Mouse (Mus musculus) thymus, adult 2 months (tissue): Measurements from ENCODE around the gene Dusp11.

ENCODE experiments used
- CTCF ChIP-seq: fragments of 200-500 bp; IDR thresholded peaks from 2 replicates; pipeline ENCODE4 v1.5.1; 2012; ENCODE audit warnings: mild to moderate bottlenecking, control low read depth, low read length, moderate library complexity, borderline replicate concordance; ENCODE audit not compliant: control insufficient read depth, poor library complexity, insufficient read depth; ENCODE audit errors: extremely low read depth
- POLR2A ChIP-seq: fragments of 200-500 bp; IDR thresholded peaks from 2 replicates; pipeline ENCODE4 v1.6.1; 2012; ENCODE audit warnings: mild to moderate bottlenecking, low read length, control low read depth, moderate library complexity; ENCODE audit not compliant: control insufficient read depth, poor library complexity, insufficient read depth; ENCODE audit errors: extremely low read depth

- TF ChIP-seq POLR2A (no peak), CTCF (no peak)
Observed at GRCm38 (mm10) chr6:85948549-85948948, 12.9 kb downstream of the Dusp11 start.
